Mouse (Mus musculus) CH12.LX (cell line): ENCODE data around the gene Lhpp. TPM values are rescaled to one million over a fixed set of nuclear protein-coding genes. Genes with fewer than 3 reads are reported as not detected.

ENCODE experiments used
- DNase-seq: peaks from one replicate; pipeline ENCODE4 v3.0.0-alpha.2; 2013; ENCODE audit errors: extremely low read depth
- H3K27ac ChIP-seq: 2 replicates; pipeline ENCODE4 v1.5.1; 2012; ENCODE audit warnings: low read depth, mild to moderate bottlenecking, control low read depth, moderate library complexity; ENCODE audit not compliant: insufficient read depth
- H3K27me3 ChIP-seq: replicated peaks from 2 replicates; pipeline ENCODE3; 2012; ENCODE audit warnings: inconsistent platforms
- H3K36me3 ChIP-seq, 2 experiments: replicated peaks in 1 of 2; 2 replicates each; pipeline versions ENCODE3 to v1.6.1; 2012; ENCODE audit warnings: inconsistent platforms in 1 of 2, low read length in 1 of 2, mild to moderate bottlenecking in 1 of 2, mixed read lengths in 1 of 2, moderate library complexity in 1 of 2; ENCODE audit not compliant: control insufficient read depth in 1 of 2, insufficient read depth in 1 of 2
- H3K4me1 ChIP-seq, 2 experiments: 2 replicates each; pipeline ENCODE4 v1.6.1; 2012; ENCODE audit warnings: inconsistent platforms in 1 of 2, moderate library complexity in 1 of 2; ENCODE audit not compliant: insufficient read depth in 2 of 2, control insufficient read depth in 1 of 2
- H3K4me2 ChIP-seq: 2 replicates; pipeline ENCODE4 v1.6.1; 2012; ENCODE audit warnings: low read depth, mild to moderate bottlenecking, control low read depth; ENCODE audit not compliant: poor library complexity, insufficient read depth, severe bottlenecking
- H3K4me3 ChIP-seq, 3 experiments: fragments of 150-350 bp in 1 of 3; sonication (generic) in 1 of 3; replicated peaks in 1 of 3; 2 replicates each; pipeline versions ENCODE3 to v1.5.1; 2011 to 2012; ENCODE audit warnings: low read depth in 2 of 3, low read length in 2 of 3, mild to moderate bottlenecking in 2 of 3, moderate library complexity in 2 of 3, control low read depth in 1 of 3, improper control_type of control experiment in 1 of 3, inconsistent platforms in 1 of 3, mixed read lengths in 1 of 3; ENCODE audit not compliant: poor library complexity in 1 of 3
- H3K79me2 ChIP-seq: replicated peaks from 2 replicates; pipeline ENCODE4 v1.6.1; 2012; ENCODE audit warnings: mild to moderate bottlenecking, moderate library complexity; ENCODE audit not compliant: control insufficient read depth, poor library complexity, insufficient read depth, severe bottlenecking; ENCODE audit errors: extremely low read depth
- H3K9ac ChIP-seq: 2 replicates; pipeline ENCODE4 v1.6.1; 2012; ENCODE audit warnings: low read depth, mild to moderate bottlenecking, control low read depth, moderate library complexity; ENCODE audit not compliant: insufficient read depth
- H3K9me3 ChIP-seq: replicated peaks from 2 replicates; pipeline ENCODE3; 2012; ENCODE audit warnings: low read length, inconsistent platforms, mixed read lengths
- CHD2 ChIP-seq: IDR thresholded peaks from 2 replicates; pipeline ENCODE4 v1.6.1; 2011; ENCODE audit warnings: low read length, improper control_type of control experiment
- ELF1 ChIP-seq: IDR thresholded peaks from 2 replicates; pipeline ENCODE4 v1.6.1; 2014; ENCODE audit warnings: low read depth, mild to moderate bottlenecking, inconsistent platforms, low read length, improper control_type of control experiment
- EP300 ChIP-seq: IDR thresholded peaks from 2 replicates; pipeline ENCODE4 v1.6.1; 2011; ENCODE audit warnings: low read length, improper control_type of control experiment
- ETS1 ChIP-seq: conservative IDR thresholded peaks from 2 replicates; pipeline ENCODE4 v1.6.1; 2012; ENCODE audit warnings: low read depth, mild to moderate bottlenecking, inconsistent platforms, low read length, improper control_type of control experiment, moderate library complexity
- GABPA ChIP-seq: IDR thresholded peaks from 2 replicates; pipeline ENCODE4 v1.6.1; 2012; ENCODE audit warnings: low read depth, low read length, improper control_type of control experiment, inconsistent platforms; ENCODE audit not compliant: insufficient replicate concordance
- HCFC1 ChIP-seq: IDR thresholded peaks from 2 replicates; pipeline ENCODE4 v1.6.1; 2012; ENCODE audit warnings: low read depth, mild to moderate bottlenecking, inconsistent platforms, low read length, improper control_type of control experiment
- IRF4 ChIP-seq: IDR thresholded peaks from 2 replicates; pipeline ENCODE4 v1.6.1; 2014; ENCODE audit warnings: low read depth, mild to moderate bottlenecking, inconsistent platforms, low read length, improper control_type of control experiment
- JUND ChIP-seq: conservative IDR thresholded peaks from 2 replicates; pipeline ENCODE4 v1.6.1; 2011; ENCODE audit warnings: low read depth, low read length, improper control_type of control experiment
- MAFK ChIP-seq: IDR thresholded peaks from 2 replicates; pipeline ENCODE4 v1.6.1; 2011; ENCODE audit warnings: low read length, improper control_type of control experiment; ENCODE audit not compliant: insufficient replicate concordance
- MAX ChIP-seq: IDR thresholded peaks from 2 replicates; pipeline ENCODE4 v1.6.1; 2011; ENCODE audit warnings: low read length, improper control_type of control experiment
- MEF2A ChIP-seq: IDR thresholded peaks from 2 replicates; pipeline ENCODE4 v1.6.1; 2014; ENCODE audit warnings: low read depth, mild to moderate bottlenecking, inconsistent platforms, low read length, improper control_type of control experiment, borderline replicate concordance
- MYC ChIP-seq: IDR thresholded peaks from 2 replicates; pipeline ENCODE4 v1.6.1; 2011; ENCODE audit warnings: low read depth, mild to moderate bottlenecking, improper control_type of control experiment, low read length
- NELFE ChIP-seq: IDR thresholded peaks from 2 replicates; pipeline ENCODE4 v1.6.1; 2011; ENCODE audit warnings: low read depth, low read length, improper control_type of control experiment
- NRF1 ChIP-seq: IDR thresholded peaks from 2 replicates; pipeline ENCODE4 v1.6.1; 2014; ENCODE audit warnings: low read depth, mild to moderate bottlenecking, inconsistent platforms, low read length, improper control_type of control experiment, moderate library complexity
- PAX5 ChIP-seq: IDR thresholded peaks from 2 replicates; pipeline ENCODE4 v1.6.1; 2012; ENCODE audit warnings: low read length, inconsistent platforms, mixed read lengths
- POLR2A ChIP-seq: IDR thresholded peaks from 2 replicates; pipeline ENCODE4 v1.6.1; 2011; ENCODE audit warnings: low read depth, mild to moderate bottlenecking, improper control_type of control experiment, low read length
- POLR2AphosphoS2 ChIP-seq: IDR thresholded peaks from 2 replicates; pipeline ENCODE4 v1.6.1; 2011; ENCODE audit warnings: low read depth, low read length, improper control_type of control experiment
- RAD21 ChIP-seq: IDR thresholded peaks from 2 replicates; pipeline ENCODE4 v1.6.1; 2011; ENCODE audit warnings: low read depth, mild to moderate bottlenecking, low read length, improper control_type of control experiment, moderate library complexity
- RCOR1 ChIP-seq: conservative IDR thresholded peaks from 2 replicates; pipeline ENCODE4 v1.6.1; 2012; ENCODE audit warnings: low read depth, mild to moderate bottlenecking, inconsistent platforms, low read length, improper control_type of control experiment
- SIN3A ChIP-seq: IDR thresholded peaks from 2 replicates; pipeline ENCODE4 v1.6.1; 2012; ENCODE audit warnings: low read length, improper control_type of control experiment, inconsistent platforms
- UBTF ChIP-seq: IDR thresholded peaks from 2 replicates; pipeline ENCODE4 v1.6.1; 2012; ENCODE audit warnings: low read depth, mild to moderate bottlenecking, inconsistent platforms, low read length, improper control_type of control experiment, moderate library complexity
- USF1 ChIP-seq: IDR thresholded peaks from 2 replicates; pipeline ENCODE4 v1.6.1; 2014; ENCODE audit warnings: low read depth, mild to moderate bottlenecking, inconsistent platforms, low read length, improper control_type of control experiment
- USF2 ChIP-seq: conservative IDR thresholded peaks from 2 replicates; pipeline ENCODE4 v1.6.1; 2011; ENCODE audit warnings: low read depth, low read length, improper control_type of control experiment
- ZKSCAN1 ChIP-seq: IDR thresholded peaks from 2 replicates; pipeline ENCODE4 v1.6.1; 2012; ENCODE audit warnings: low read depth, inconsistent platforms, low read length, improper control_type of control experiment, borderline replicate concordance
- ZNF384 ChIP-seq: IDR thresholded peaks from 2 replicates; pipeline ENCODE4 v1.6.1; 2012; ENCODE audit warnings: low read depth, low read length, improper control_type of control experiment, inconsistent platforms
- dilution Hi-C: fragments of 300-500 bp; cut with MboI; formaldehyde crosslinking; loops from 2 replicates; pipeline ENCODE4 v1.14.3; 2020; ENCODE audit warnings: low sequenced_read_pairs; ENCODE audit not compliant: extremely low pct_unique_long_range_greater_than_20kb, extremely low pct_ligation_motif_present
- in situ Hi-C: fragments of 300-500 bp; cut with MboI; formaldehyde crosslinking; loops from 3 replicates; pipeline ENCODE4 v1.14.3; 2019; ENCODE audit warnings: low sequenced_read_pairs, low pct_ligation_motif_present, low pct_unique_long_range_greater_than_20kb, mixed read lengths
- polyA plus RNA-seq: library from polyadenylated mRNA; unstranded; fragments of >175 nt; gene quantifications from 2 replicates; pipeline ENCODE4 v1.2.1, GENCODE M21; 2012; ENCODE audit warnings: low read depth; ENCODE audit not compliant: insufficient read length
- total RNA-seq, 2 experiments: library from RNA; depleted of rRNA; stranded (reverse); fragments of 300-350 nt in 1 of 2; fragments of >200 nt in 1 of 2; gene quantifications; 2 replicates each; pipeline ENCODE4 v1.2.3; 2012 to 2014

Gene Lhpp
- total and polyA plus RNA-seq, 3 experiments = 7.8 to 15.4 (median 14.6) TPM

GRCm38 (mm10) chr7:132702024-132702423, 91.6 kb downstream of the Lhpp start:
- H3K27ac ChIP-seq = no peak overlapping the region

GRCm38 (mm10) chr7:132702492-132703070, 92.1 kb downstream of the Lhpp start:
- Histone ChIP-seq H3K4me3 (no peak overlapping the region), H3K4me2 (no peak overlapping the region), H3K27ac (no peak overlapping the region), H3K9ac (no peak overlapping the region), H3K36me3 (peaks cover 0 to 4% of the 10 kb centered on the region in 2 experiments), H3K9me3 (no peaks in the 10 kb centered on the region), H3K27me3 (no peaks in the 10 kb centered on the region), H3K79me2 (no peaks in the 10 kb centered on the region), H3K4me1 (peaks cover 15 to 64% of the 10 kb centered on the region in 2 experiments)
- dilution Hi-C loops (no loop called here), in situ Hi-C loops (no loop called here)
- no peak for DNase-seq
- TF ChIP-seq POLR2AphosphoS2 (no peak), MYC (no peak), GABPA (no peak), ZNF384 (no peak), POLR2A (no peak), JUND (no peak), ZKSCAN1 (no peak), EP300 (no peak), NRF1 (no peak), NELFE (no peak), MEF2A (no peak), HCFC1 (no peak), UBTF (no peak), ETS1 (no peak), IRF4 (no peak), MAX (no peak), RCOR1 (no peak)

More at GRCm38 (mm10) chr7:132702024-132702423, 91.6 kb downstream of the Lhpp start:
- Histone ChIP-seq H3K4me1 (peaks cover 15 to 70% of the 10 kb centered on the region in 2 experiments), H3K9me3 (no peaks in the 10 kb centered on the region), H3K4me3 (no peak overlapping the region), H3K36me3 (peaks cover 0 to 4% of the 10 kb centered on the region in 2 experiments), H3K79me2 (no peaks in the 10 kb centered on the region), H3K4me2 (no peak overlapping the region), H3K9ac (no peak overlapping the region), H3K27me3 (no peaks in the 10 kb centered on the region)
- in situ Hi-C loops = no loop called here
- DNase-seq = no peak
- TF ChIP-seq ZNF384 = no peak
- no peak for TF ChIP-seq CHD2
- TF ChIP-seq MAFK = no peak
- no peak for TF ChIP-seq SIN3A
- TF ChIP-seq ELF1 = no peak
- TF ChIP-seq UBTF = no peak
- no peak for TF ChIP-seq RAD21
- no peak for TF ChIP-seq RCOR1
- TF ChIP-seq GABPA = no peak
- TF ChIP-seq HCFC1 = no peak
- no peak for TF ChIP-seq ZKSCAN1
- TF ChIP-seq IRF4 = no peak
- no peak for TF ChIP-seq MEF2A
- TF ChIP-seq USF2 = no peak
- TF ChIP-seq PAX5 = no peak
- no peak for TF ChIP-seq USF1
- dilution Hi-C loops = no loop called here
